Mouse (Mus musculus) heart, postnatal 0 days (tissue): Measurements from ENCODE around the gene Gstz1.

Experiments used
- CTCF ChIP-seq: IDR thresholded peaks from 2 replicates; pipeline ENCODE4 v1.5.1; 2016; ENCODE audit warnings: antibody characterized with exemption, control low read depth, low read depth
- EP300 ChIP-seq: IDR thresholded peaks from 2 replicates; pipeline ENCODE4 v1.6.1; 2016; ENCODE audit warnings: antibody characterized with exemption, low read depth

DNA sequence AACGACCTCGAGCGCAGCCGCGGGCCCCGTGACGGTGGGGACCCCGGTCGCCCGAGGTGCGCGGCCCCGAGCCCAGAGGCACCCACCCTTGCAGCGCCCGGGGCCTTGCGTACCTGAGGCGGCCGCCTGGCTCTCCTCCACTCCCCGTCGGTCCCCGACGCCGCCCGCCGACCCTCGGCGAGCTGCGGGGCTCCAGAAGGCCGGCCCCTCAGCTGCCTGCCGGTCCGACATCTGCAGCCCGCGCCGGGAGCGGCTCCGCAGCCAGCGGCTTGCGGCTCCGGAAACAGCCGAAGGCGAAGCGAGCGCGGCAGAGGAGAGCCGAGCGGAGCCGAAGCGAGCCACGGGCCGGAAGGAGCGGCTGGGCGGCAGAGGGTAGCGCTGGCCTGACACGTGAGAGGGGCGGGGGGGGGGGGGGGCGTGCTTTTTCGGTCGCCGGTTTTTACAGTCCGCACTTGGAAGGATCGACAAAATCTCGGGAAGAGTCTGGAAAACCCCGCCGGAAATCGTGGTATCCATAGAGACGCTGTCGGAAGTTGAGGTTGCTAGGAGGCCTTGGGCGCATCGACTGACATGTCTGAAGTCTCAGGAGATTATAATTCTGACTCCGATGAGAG is 53.1 kb downstream of the Gstz1 start, which contains the start of gene Tmed8:
- no peak for TF ChIP-seq CTCF
- no peak for TF ChIP-seq EP300
